Mouse (Mus musculus): ENCODE measurements around the gene Tmem186. TPM values are rescaled to one million over a fixed set of nuclear protein-coding genes. Genes with fewer than 3 reads are reported as not detected.
A peak's percentile ranks its signal among the peaks of the same experiment; 100 is the strongest.

Tmem186 gene
- polyA plus RNA-seq, 1 experiment from 2014 or later = 13.8 TPM

DNA sequence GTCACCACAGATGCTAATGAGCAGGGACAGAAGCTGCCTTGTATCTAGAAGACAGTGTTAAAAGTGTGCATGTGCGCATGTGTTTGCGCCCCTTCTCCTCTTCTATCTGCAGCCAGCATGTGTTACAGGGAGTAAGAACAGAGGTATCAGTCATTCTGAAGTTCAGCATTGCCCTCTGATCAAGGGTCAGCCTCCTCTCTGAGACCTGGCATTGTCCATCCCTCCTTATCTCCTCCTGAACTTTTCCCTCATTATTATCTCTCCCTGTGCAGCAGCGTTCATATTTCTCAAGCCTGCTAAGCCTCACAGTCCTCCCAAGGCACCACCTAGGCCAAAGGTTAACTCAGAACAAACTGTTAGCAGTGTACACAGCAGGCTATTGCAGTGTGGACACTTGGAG lies 33.7 kb downstream of the Tmem186 start:
- no peak for ATAC-seq (replicated peaks; ENCODE audit: low FRiP score, low read depth)

DNA sequence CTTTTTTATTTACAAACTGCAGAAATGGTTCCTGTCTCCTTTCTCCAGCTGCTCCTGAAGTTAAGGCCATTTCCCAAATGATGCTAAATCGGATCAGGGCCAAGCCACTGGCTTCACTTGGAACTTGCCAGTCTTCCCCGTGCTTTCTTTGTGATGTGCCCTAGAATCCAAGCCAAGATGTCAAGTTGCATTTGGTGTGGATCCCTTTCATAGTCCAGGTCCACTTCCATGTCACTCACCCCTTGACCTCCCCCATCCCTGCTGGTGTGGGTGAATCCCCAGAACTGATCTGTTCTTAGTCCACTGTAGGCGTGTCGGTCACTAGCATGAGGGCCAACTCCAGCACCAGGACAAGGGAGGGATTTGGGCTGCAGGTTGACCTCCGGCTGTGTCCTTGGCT lies 40.0 kb downstream of the Tmem186 start:
- 91% methylated on average over 5 of the region's 5 CpGs for WGBS
- no peak for TF ChIP-seq CTCF (IDR thresholded peaks at IDR 0.05; ENCODE audit: low read depth)
- H3K27ac ChIP-seq = no peak overlapping the region
- no peak for DNase-seq (ENCODE audit: low spot score)
- H3K4me1 ChIP-seq (replicated peaks; ENCODE audit: insufficient read depth, low read length) = no peaks in the 10 kb centered on the region
- no peak overlapping the region for H3K9ac ChIP-seq (ENCODE audit: low read depth, low read length)
- H3K36me3 ChIP-seq (ENCODE audit: insufficient read depth, low read length) = no peaks in the 10 kb centered on the region
- no peak overlapping the region for H3K4me3 ChIP-seq (replicated peaks; ENCODE audit: low read depth, low read length)
- no peak overlapping the region for H3K4me2 ChIP-seq (ENCODE audit: low read length)
- H3K9me3 ChIP-seq (replicated peaks; ENCODE audit: low read length) = no peaks in the 10 kb centered on the region
- H3K27me3 ChIP-seq (ENCODE audit: insufficient read depth, low read length) = no peaks in the 10 kb centered on the region
- ATAC-seq (replicated peaks; ENCODE audit: low FRiP score, low read depth) = no peak

More for the DNA sequence above, 33.7 kb downstream of the Tmem186 start:
- H3K9ac ChIP-seq (ENCODE audit: low read depth, low read length) = no peak overlapping the region
- no peak for TF ChIP-seq CTCF (IDR thresholded peaks at IDR 0.05; ENCODE audit: low read depth)
- H3K9me3 ChIP-seq (replicated peaks; ENCODE audit: low read length) = no peaks in the 10 kb centered on the region
- H3K36me3 ChIP-seq (ENCODE audit: insufficient read depth, low read length) = no peaks in the 10 kb centered on the region
- 82% methylated on average over 3 of the region's 3 CpGs for WGBS
- H3K4me2 ChIP-seq (ENCODE audit: low read length) = no peak overlapping the region
- no peak overlapping the region for H3K4me3 ChIP-seq (replicated peaks; ENCODE audit: low read depth, low read length)
- no peaks in the 10 kb centered on the region for H3K27me3 ChIP-seq (ENCODE audit: insufficient read depth, low read length)
- DNase-seq (ENCODE audit: low spot score) = no peak
- no peak overlapping the region for H3K27ac ChIP-seq
- no peaks in the 10 kb centered on the region for H3K4me1 ChIP-seq (replicated peaks; ENCODE audit: insufficient read depth, low read length)

- Histone ChIP-seq H3K4me2 (ENCODE audit: low read length) (no peak overlapping the region), H3K9me3 (replicated peaks; ENCODE audit: low read length) (no peaks in the 10 kb centered on the region), H3K36me3 (ENCODE audit: insufficient read depth, low read length) (no peaks in the 10 kb centered on the region), H3K4me1 (replicated peaks; ENCODE audit: insufficient read depth, low read length) (no peaks in the 10 kb centered on the region), H3K9ac (ENCODE audit: low read depth, low read length) (no peak overlapping the region), H3K27ac (no peak overlapping the region), H3K27me3 (ENCODE audit: insufficient read depth, low read length) (no peaks in the 10 kb centered on the region), H3K4me3 (replicated peaks; ENCODE audit: low read depth, low read length) (no peak overlapping the region)
- 51% methylated on average over 4 of the region's 4 CpGs for WGBS
- ATAC-seq (replicated peaks; ENCODE audit: low FRiP score, low read depth) (no peak), DNase-seq (ENCODE audit: low spot score) (peak; percentile 34)
- no peak for TF ChIP-seq CTCF (IDR thresholded peaks at IDR 0.05; ENCODE audit: low read depth)
These were observed 41.2 kb downstream of the Tmem186 start for GRCm38 (mm10) chr16:8596336-8596735.

DNA sequence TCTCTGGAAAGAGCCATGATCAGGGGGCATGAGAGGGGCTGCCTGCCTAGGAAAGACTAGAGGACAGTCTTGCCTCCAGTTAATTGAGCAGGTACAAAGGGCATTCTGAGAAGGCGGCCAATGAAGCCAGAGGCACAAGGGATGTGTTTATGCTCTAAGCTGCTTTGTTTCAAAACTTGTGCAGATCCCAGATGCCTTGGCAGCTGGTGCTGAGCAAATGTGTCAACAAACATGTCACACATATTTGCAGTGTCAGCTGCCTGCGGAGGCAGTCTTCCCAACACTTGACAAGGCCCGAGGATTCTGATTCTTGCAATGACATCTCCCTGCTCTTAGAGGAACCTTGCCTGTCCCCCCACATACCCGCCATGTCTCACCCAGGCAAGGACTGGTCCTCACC lies 42.1 kb downstream of the Tmem186 start:
- no peak for TF ChIP-seq CTCF (IDR thresholded peaks at IDR 0.05; ENCODE audit: low read depth)
- ATAC-seq (replicated peaks; ENCODE audit: low FRiP score, low read depth) = no peak
- H3K36me3 ChIP-seq (ENCODE audit: insufficient read depth, low read length) = no peaks in the 10 kb centered on the region
- H3K4me1 ChIP-seq (replicated peaks; ENCODE audit: insufficient read depth, low read length) = no peaks in the 10 kb centered on the region
- DNase-seq (ENCODE audit: low spot score) = no peak
- 78% methylated on average over 4 of the region's 4 CpGs for WGBS
- H3K4me3 ChIP-seq (replicated peaks; ENCODE audit: low read depth, low read length) = no peak overlapping the region
- no peaks in the 10 kb centered on the region for H3K9me3 ChIP-seq (replicated peaks; ENCODE audit: low read length)
- H3K9ac ChIP-seq (ENCODE audit: low read depth, low read length) = no peak overlapping the region
- no peak overlapping the region for H3K4me2 ChIP-seq (ENCODE audit: low read length)
- H3K27ac ChIP-seq = no peak overlapping the region
- H3K27me3 ChIP-seq (ENCODE audit: insufficient read depth, low read length) = no peaks in the 10 kb centered on the region

GRCm38 (mm10) chr16:8585056-8585455 lies 52.5 kb downstream of the Tmem186 start:
- WGBS = 73% methylated on average over 5 of the region's 5 CpGs
- DNase-seq (ENCODE audit: low spot score) (no peak), ATAC-seq (replicated peaks; ENCODE audit: low FRiP score, low read depth) (no peak)
- H3K4me1 ChIP-seq (replicated peaks; ENCODE audit: insufficient read depth, low read length) = no peaks in the 10 kb centered on the region
- TF ChIP-seq CTCF (IDR thresholded peaks at IDR 0.05; ENCODE audit: low read depth) = no peak
- H3K27ac ChIP-seq = no peak overlapping the region
- H3K4me2 ChIP-seq (ENCODE audit: low read length) = no peak overlapping the region
- H3K36me3 ChIP-seq (ENCODE audit: insufficient read depth, low read length) = peaks cover 18% of the 10 kb centered on the region
- H3K4me3 ChIP-seq (replicated peaks; ENCODE audit: low read depth, low read length) = no peak overlapping the region
- no peaks in the 10 kb centered on the region for H3K27me3 ChIP-seq (ENCODE audit: insufficient read depth, low read length)
- H3K9me3 ChIP-seq (replicated peaks; ENCODE audit: low read length) = no peaks in the 10 kb centered on the region
- no peak overlapping the region for H3K9ac ChIP-seq (ENCODE audit: low read depth, low read length)

GRCm38 (mm10) chr16:8584248-8584647 lies 53.3 kb downstream of the Tmem186 start:
- Histone ChIP-seq H3K9ac (ENCODE audit: low read depth, low read length) (no peak overlapping the region), H3K27me3 (ENCODE audit: insufficient read depth, low read length) (no peaks in the 10 kb centered on the region), H3K27ac (no peak overlapping the region), H3K4me1 (replicated peaks; ENCODE audit: insufficient read depth, low read length) (no peaks in the 10 kb centered on the region), H3K9me3 (replicated peaks; ENCODE audit: low read length) (no peaks in the 10 kb centered on the region), H3K36me3 (ENCODE audit: insufficient read depth, low read length) (peaks cover 18% of the 10 kb centered on the region), H3K4me2 (ENCODE audit: low read length) (no peak overlapping the region), H3K4me3 (replicated peaks; ENCODE audit: low read depth, low read length) (no peak overlapping the region)
- no peak for DNase-seq (ENCODE audit: low spot score)
- ATAC-seq (replicated peaks; ENCODE audit: low FRiP score, low read depth) = no peak
- TF ChIP-seq CTCF (IDR thresholded peaks at IDR 0.05; ENCODE audit: low read depth) = no peak
- WGBS = 81% methylated on average over 1 of the region's 1 CpGs

Small RNA genes within 50 kb of the gene (microRNA-seq; reads per million reads assigned to microRNA genes)
- gene Gm22137 = not detected

Other genes starting within 250 kb of the Tmem186 start
- gene Tmem114, start 212.6 kb downstream of the Tmem186 start, polyA plus RNA-seq (2015; fragmentation: Nextera tagmentation; extraction: Ambion mirVana) = not detected in 2 replicates
- gene Mettl22, start 166.9 kb downstream of the Tmem186 start, polyA plus RNA-seq (2015; fragmentation: Nextera tagmentation; extraction: Ambion mirVana) = 15.2 and 18.4 TPM in 2 replicates
- 33.9 and 36.6 TPM in 2 replicates for gene Abat, start 124.3 kb downstream of the Tmem186 start, polyA plus RNA-seq (2015; fragmentation: Nextera tagmentation; extraction: Ambion mirVana)
- 45.0 and 53.6 TPM in 2 replicates for gene Pmm2, start within 50 bp of the Tmem186 start, polyA plus RNA-seq (2015; fragmentation: Nextera tagmentation; extraction: Ambion mirVana)
- gene Carhsp1, start 34.4 kb upstream of the Tmem186 start, polyA plus RNA-seq (2015; fragmentation: Nextera tagmentation; extraction: Ambion mirVana) = 53.0 and 61.1 TPM in 2 replicates
- not detected in 2 replicates for gene Gm5767, start 43.1 kb upstream of the Tmem186 start, polyA plus RNA-seq (2015; fragmentation: Nextera tagmentation; extraction: Ambion mirVana)
- gene Usp7, start 154.6 kb upstream of the Tmem186 start, polyA plus RNA-seq (2015; fragmentation: Nextera tagmentation; extraction: Ambion mirVana) = 22.1 and 22.7 TPM in 2 replicates
- gene 1810013L24Rik, start 192.4 kb upstream of the Tmem186 start, polyA plus RNA-seq (2015; fragmentation: Nextera tagmentation; extraction: Ambion mirVana) = 18.7 and 20.2 TPM in 2 replicates

Data from kidney, postnatal 0 days (tissue).